Comparison of ENCODE assay signal across 8 mouse cellular contexts in the genomic region with DNA sequence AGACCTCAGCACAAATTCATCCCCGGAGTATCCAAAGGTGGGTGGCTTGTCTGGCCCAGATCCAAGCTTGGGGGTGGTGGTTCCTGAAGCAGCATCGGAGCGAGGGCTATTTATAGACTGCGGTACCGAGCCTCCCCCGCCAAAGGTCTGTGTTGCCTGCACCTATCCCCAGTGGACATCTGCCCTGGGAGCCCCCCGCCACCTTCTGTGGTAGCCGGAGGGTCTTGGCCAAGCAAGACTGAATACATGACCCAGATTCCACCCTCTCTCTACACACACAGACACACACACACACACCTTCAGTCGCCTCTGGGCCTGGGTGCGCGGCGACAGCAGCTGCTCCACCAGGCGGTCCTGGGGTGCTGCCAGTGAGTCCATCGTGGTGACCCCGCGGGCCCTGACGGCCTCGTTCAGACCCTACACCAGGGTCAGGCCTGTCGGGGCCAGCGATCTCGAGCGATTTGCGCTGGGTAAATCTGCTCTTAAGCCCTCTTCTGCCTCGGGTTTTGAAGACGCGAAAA. TPM values are rescaled to one million over a fixed set of nuclear protein-coding genes. Genes with fewer than 3 reads are reported as not detected.
A peak's percentile ranks its signal among the peaks of the same experiment; 100 is the strongest.
DNase-seq lines count a peak whose midpoint lies in the region; ATAC-seq and TF ChIP-seq lines count a peak whose summit lies in the region.

No protein-coding gene starts in this region.

- 0 out of 2 replicates have a peak, but pooled peaks have one; percentile 0 for TF ChIP-seq CTCF in testis, adult 2 months (IDR thresholded peaks at IDR 0.05; ENCODE audit: control insufficient read depth, insufficient read depth, insufficient replicate concordance, low read depth, low read length)
- no peak for TF ChIP-seq CTCF in liver, embryonic 14.5 days (IDR thresholded peaks at IDR 0.05; ENCODE audit: low read depth)

- H3K27ac ChIP-seq in testis, adult 2 months (ENCODE audit: control insufficient read depth, insufficient read depth, low read depth, low read length) = peak overlapping the region; percentile 32; the same call in 1 of the 2 replicates
- no peak overlapping the region for H3K27ac ChIP-seq in hindbrain, embryonic 14.5 days
- H3K27ac ChIP-seq in liver, embryonic 14.5 days = no peak overlapping the region
- H3K27ac ChIP-seq in stomach, embryonic 14.5 days (ENCODE audit: low read length) = no peak overlapping the region

- H3K4me3 ChIP-seq in erythroblast, embryonic 14.5 days (replicated peaks) = peak overlapping the region; percentile 42
- H3K4me3 ChIP-seq in testis, adult 2 months (ENCODE audit: control insufficient read depth, low read depth, low read length) = peak overlapping the region; percentile 84
- peak overlapping the region; percentile 95 for H3K4me3 ChIP-seq in hindbrain, embryonic 14.5 days (replicated peaks; ENCODE audit: low read length)
- peak overlapping the region in 1 of 2 experiments; percentile 48; a peak in 3 of 4 replicates for H3K4me3 ChIP-seq in liver, embryonic 14.5 days (ENCODE audit: insufficient read depth in 1 of 2, low read depth in 2 of 2, low read length in 2 of 2)
- H3K4me3 ChIP-seq in stomach, embryonic 14.5 days (ENCODE audit: low read depth, low read length) = peak overlapping the region; percentile 42

- H3K36me3 ChIP-seq in erythroblast, embryonic 14.5 days (ENCODE audit: control insufficient read depth) = no peaks in the 10 kb centered on the region
- H3K36me3 ChIP-seq in testis, adult 2 months (ENCODE audit: control insufficient read depth, insufficient read depth, low read length) = no peaks in the 10 kb centered on the region
- H3K36me3 ChIP-seq in hindbrain, embryonic 14.5 days (replicated peaks; ENCODE audit: control insufficient read depth, insufficient read depth) = peaks cover 42% of the 10 kb centered on the region
- H3K36me3 ChIP-seq in liver, embryonic 14.5 days (replicated peaks; ENCODE audit: control insufficient read depth, insufficient read depth, low read depth) = no peaks in the 10 kb centered on the region
- H3K36me3 ChIP-seq in stomach, embryonic 14.5 days (ENCODE audit: control insufficient read depth, insufficient read depth, low read length) = peaks cover 2% of the 10 kb centered on the region; the same call in 1 of the 2 replicates

- peaks cover 9% of the 10 kb centered on the region; the same call in 1 of the 2 replicates for H3K9me3 ChIP-seq in erythroblast, embryonic 14.5 days (ENCODE audit: control insufficient read depth, low read length)
- no peaks in the 10 kb centered on the region for H3K9me3 ChIP-seq in hindbrain, embryonic 14.5 days (ENCODE audit: control insufficient read depth, low read length)
- no peaks in the 10 kb centered on the region for H3K9me3 ChIP-seq in liver, embryonic 14.5 days (ENCODE audit: control insufficient read depth, low read length)
- H3K9me3 ChIP-seq in stomach, embryonic 14.5 days (ENCODE audit: control insufficient read depth, low read depth, low read length) = no peaks in the 10 kb centered on the region

- TF ChIP-seq POLR2A in testis, adult 2 months (IDR thresholded peaks at IDR 0.05; ENCODE audit: control insufficient read depth, low read depth, low read length) = no peak

- peak overlapping the region; percentile 65 for H3K9ac ChIP-seq in hindbrain, embryonic 14.5 days
- no peak overlapping the region for H3K9ac ChIP-seq in liver, embryonic 14.5 days (replicated peaks)
- H3K9ac ChIP-seq in stomach, embryonic 14.5 days (replicated peaks; ENCODE audit: low read depth, low read length) = peak overlapping the region; percentile 22; the same call in 1 of the 2 replicates

- peaks cover 21% of the 10 kb centered on the region for H3K4me1 ChIP-seq in erythroblast, embryonic 14.5 days (ENCODE audit: control insufficient read depth)
- H3K4me1 ChIP-seq in testis, adult 2 months (ENCODE audit: control insufficient read depth, insufficient read depth, low read length) = peaks cover 53% of the 10 kb centered on the region
- H3K4me1 ChIP-seq in hindbrain, embryonic 14.5 days (replicated peaks; ENCODE audit: control insufficient read depth, insufficient read depth, low read length) = peaks cover 50% of the 10 kb centered on the region
- no peaks in the 10 kb centered on the region for H3K4me1 ChIP-seq in liver, embryonic 14.5 days (replicated peaks; ENCODE audit: control insufficient read depth in 2 of 2, insufficient read depth in 2 of 2, low read length in 1 of 2)
- H3K4me1 ChIP-seq in stomach, embryonic 14.5 days (ENCODE audit: control insufficient read depth, insufficient read depth, low read length) = peaks cover 28% of the 10 kb centered on the region

- 12% methylated on average over 26 of the region's 26 CpGs for WGBS in hindbrain, embryonic 14.5 days
- WGBS in liver, embryonic 14.5 days (ENCODE audit: insufficient replicate concordance) = 9% methylated on average over 26 of the region's 26 CpGs
- WGBS in stomach, embryonic 14.5 days = 20% methylated on average over 26 of the region's 26 CpGs

- H3K4me2 ChIP-seq in hindbrain, embryonic 14.5 days (replicated peaks) = peak overlapping the region; percentile 93
- peak overlapping the region; percentile 61 for H3K4me2 ChIP-seq in liver, embryonic 14.5 days (ENCODE audit: low read depth)
- H3K4me2 ChIP-seq in stomach, embryonic 14.5 days (replicated peaks; ENCODE audit: low read depth, low read length) = peak overlapping the region; percentile 79

- ATAC-seq in erythroblast, adult 5-6 weeks (replicated peaks; ENCODE audit: low FRiP score, poor library complexity, severe bottlenecking) = no peak
- no peak for ATAC-seq in hindbrain, embryonic 14.5 days (ENCODE audit: low FRiP score)
- ATAC-seq in liver, embryonic 14.5 days (ENCODE audit: insufficient read depth) = peak; percentile 24; the same call in 1 of the 2 replicates
- no peak for ATAC-seq in stomach, embryonic 14.5 days (ENCODE audit: insufficient number of reproducible peaks, insufficient read depth, low FRiP score, low read depth)

- no peak for DNase-seq in testis, postnatal 14 days (ENCODE audit: low spot score)
- DNase-seq in hindbrain, embryonic 14.5 days (ENCODE audit: low spot score) = no peak
- DNase-seq in liver, embryonic 14.5 days (ENCODE audit: low read depth in 3 of 3, low spot score in 3 of 3) = no peak
- DNase-seq in adrenal gland, postnatal 14 days = no peak

- H3K27me3 ChIP-seq in erythroblast, embryonic 14.5 days (ENCODE audit: control insufficient read depth) = peaks cover 100% of the 10 kb centered on the region
- no peaks in the 10 kb centered on the region for H3K27me3 ChIP-seq in testis, adult 2 months (ENCODE audit: control insufficient read depth, insufficient read depth, low read length)
- H3K27me3 ChIP-seq in hindbrain, embryonic 14.5 days (ENCODE audit: control insufficient read depth, insufficient read depth, low read length) = peaks cover 53% of the 10 kb centered on the region
- H3K27me3 ChIP-seq in liver, embryonic 14.5 days (ENCODE audit: control insufficient read depth, insufficient read depth, low read length) = peaks cover 99% of the 10 kb centered on the region
- H3K27me3 ChIP-seq in stomach, embryonic 14.5 days (ENCODE audit: control insufficient read depth, insufficient read depth, low read length) = peaks cover 51% of the 10 kb centered on the region

- no peak for TF ChIP-seq EP300 in liver, embryonic 14.5 days (IDR thresholded peaks at IDR 0.05; ENCODE audit: low read depth)

RNA-seq across cellular contexts. Expression of a gene that starts 0.4 kb away (rescaled TPM):
- 0.02 TPM in 1 of 2 replicates, not detected in the other for polyA plus RNA-seq in erythroblast, embryonic 14.5 days (2012)
- not detected in 2 replicates for total RNA-seq in erythroblast, adult 5-6 weeks (2015; ENCODE audit: low replicate concordance)
- 0.85 TPM in 1 of 2 replicates, not detected in the other for total RNA-seq in erythroblast, adult 5-6 weeks (2017; ENCODE audit: low replicate concordance)
- 9.5 and 11.6 TPM in 2 replicates for polyA plus RNA-seq in testis, adult 2 months (2012; rRNA removed)
- 6.9 and 10.1 TPM in 2 replicates for polyA plus RNA-seq in hindbrain, embryonic 14.5 days (2014; fragmentation: Nextera tagmentation; extraction: Ambion mirVana)
- polyA plus RNA-seq in liver, embryonic 14.5 days (2012; rRNA removed) = 0.54 and 0.63 TPM in 2 replicates
- not detected in 2 replicates for polyA plus RNA-seq in liver, embryonic 14.5 days (2014; fragmentation: Nextera tagmentation; extraction: Ambion mirVana)
- polyA plus RNA-seq in stomach, embryonic 14.5 days (2014; fragmentation: Nextera tagmentation; extraction: Ambion mirVana) = 0.67 and 1.3 TPM in 2 replicates
- total RNA-seq in adrenal gland, postnatal 14 days (2021) = 3.4 and 4.5 TPM in 2 replicates

RNA-seq across cellular contexts. Expression of a gene that starts 3.6 kb away (rescaled TPM):
- 0.44 and 0.64 TPM in 2 replicates for polyA plus RNA-seq in erythroblast, embryonic 14.5 days (2012)
- 3.7 TPM in 1 of 2 replicates, not detected in the other for total RNA-seq in erythroblast, adult 5-6 weeks (2015; ENCODE audit: low replicate concordance)
- total RNA-seq in erythroblast, adult 5-6 weeks (2017; ENCODE audit: low replicate concordance) = 0.56 and 0.94 TPM in 2 replicates
- polyA plus RNA-seq in testis, adult 2 months (2012; rRNA removed) = 7.8 and 10.9 TPM in 2 replicates
- 13.7 and 16.7 TPM in 2 replicates for polyA plus RNA-seq in hindbrain, embryonic 14.5 days (2014; fragmentation: Nextera tagmentation; extraction: Ambion mirVana)
- 15.0 and 27.9 TPM in 2 replicates for polyA plus RNA-seq in liver, embryonic 14.5 days (2012; rRNA removed)
- polyA plus RNA-seq in liver, embryonic 14.5 days (2014; fragmentation: Nextera tagmentation; extraction: Ambion mirVana) = 23.6 and 32.2 TPM in 2 replicates
- 1.1 and 1.5 TPM in 2 replicates for polyA plus RNA-seq in stomach, embryonic 14.5 days (2014; fragmentation: Nextera tagmentation; extraction: Ambion mirVana)
- total RNA-seq in adrenal gland, postnatal 14 days (2021) = 0.41 TPM in 2 replicates

RNA-seq across cellular contexts. Expression of a gene that starts 3.9 kb away (rescaled TPM):
- polyA plus RNA-seq in erythroblast, embryonic 14.5 days (2012) = 0.03 TPM in 1 of 2 replicates, not detected in the other
- 13.4 and 19.4 TPM in 2 replicates for total RNA-seq in erythroblast, adult 5-6 weeks (2015; ENCODE audit: low replicate concordance)
- total RNA-seq in erythroblast, adult 5-6 weeks (2017; ENCODE audit: low replicate concordance) = 11.7 and 15.2 TPM in 2 replicates
- polyA plus RNA-seq in testis, adult 2 months (2012; rRNA removed) = 62.5 and 63.0 TPM in 2 replicates
- 192 and 218 TPM in 2 replicates for polyA plus RNA-seq in hindbrain, embryonic 14.5 days (2014; fragmentation: Nextera tagmentation; extraction: Ambion mirVana)
- 2.0 and 2.2 TPM in 2 replicates for polyA plus RNA-seq in liver, embryonic 14.5 days (2012; rRNA removed)
- 1.6 and 1.9 TPM in 2 replicates for polyA plus RNA-seq in liver, embryonic 14.5 days (2014; fragmentation: Nextera tagmentation; extraction: Ambion mirVana)
- polyA plus RNA-seq in stomach, embryonic 14.5 days (2014; fragmentation: Nextera tagmentation; extraction: Ambion mirVana) = 17.1 and 18.9 TPM in 2 replicates
- 12.1 and 15.2 TPM in 2 replicates for total RNA-seq in adrenal gland, postnatal 14 days (2021)

RNA-seq across cellular contexts. Expression of a gene that starts 35.4 kb away (rescaled TPM):
- polyA plus RNA-seq in erythroblast, embryonic 14.5 days (2012) = not detected in 2 replicates
- total RNA-seq in erythroblast, adult 5-6 weeks (2015; ENCODE audit: low replicate concordance) = not detected in 2 replicates
- total RNA-seq in erythroblast, adult 5-6 weeks (2017; ENCODE audit: low replicate concordance) = not detected in 2 replicates
- 4.2 and 6.1 TPM in 2 replicates for polyA plus RNA-seq in testis, adult 2 months (2012; rRNA removed)
- 0.94 and 1.2 TPM in 2 replicates for polyA plus RNA-seq in hindbrain, embryonic 14.5 days (2014; fragmentation: Nextera tagmentation; extraction: Ambion mirVana)
- polyA plus RNA-seq in liver, embryonic 14.5 days (2012; rRNA removed) = 0.02 TPM in 1 of 2 replicates, not detected in the other
- not detected in 2 replicates for polyA plus RNA-seq in liver, embryonic 14.5 days (2014; fragmentation: Nextera tagmentation; extraction: Ambion mirVana)
- polyA plus RNA-seq in stomach, embryonic 14.5 days (2014; fragmentation: Nextera tagmentation; extraction: Ambion mirVana) = 0.53 and 1.1 TPM in 2 replicates
- total RNA-seq in adrenal gland, postnatal 14 days (2021) = 2.5 TPM in 1 of 2 replicates, not detected in the other
